8 mouse cellular contexts compared by ENCODE assay signal in genomic region chr3:105450641-105451470, GRCm38 (mm10). TPM values are rescaled to one million over a fixed set of nuclear protein-coding genes. Genes with fewer than 3 reads are reported as not detected.
A peak's percentile ranks its signal among the peaks of the same experiment; 100 is the strongest.
DNase-seq lines count a peak whose midpoint lies in the region; ATAC-seq lines count a peak whose summit lies in the region.
"Had no signal": no experiment of that assay in that cellular context is flagged by ENCODE, and none has a peak within 500 bp of the region (broad histone marks: within the 10 kb centered on the region; RNA-seq: fewer than 3 reads in every experiment).

No protein-coding gene starts in this region.

- no peaks in the 10 kb centered on the region for H3K9me3 ChIP-seq in neural tube, embryonic 11.5 days (ENCODE audit: control insufficient read depth, low read length)

- peak overlapping the region; percentile 65 for H3K4me3 ChIP-seq in neural tube, embryonic 11.5 days (ENCODE audit: low read depth, low read length)
- H3K4me3 ChIP-seq: erythroblast, embryonic 14.5 days had no signal

- peaks cover 7% of the 10 kb centered on the region for H3K4me1 ChIP-seq in neural tube, embryonic 11.5 days (ENCODE audit: control insufficient read depth, insufficient read depth, low read length)

- no peaks in the 10 kb centered on the region for H3K36me3 ChIP-seq in neural tube, embryonic 11.5 days (ENCODE audit: control insufficient read depth, insufficient read depth, low read length)

- WGBS in neural tube, embryonic 11.5 days = 2% methylated on average over 22 of the region's 22 CpGs

- ATAC-seq in neural tube, embryonic 11.5 days (ENCODE audit: insufficient read depth, low FRiP score, low TSS enrichment) = peak; percentile 22; the same call in 1 of the 2 replicates

- intact Hi-C loops in left cerebral cortex, postnatal 4 days (cut with DNase I) = loop anchor here (10.0 kb wide), 2 partner anchors 74 to 204 kb away; no protein-coding TSS in a partner anchor

- H3K27ac ChIP-seq in neural tube, embryonic 11.5 days (ENCODE audit: low read depth, low read length) = no peak overlapping the region

- 0 out of 2 replicates have a peak overlapping the region, but pooled peaks have one; percentile 23 for H3K9ac ChIP-seq in neural tube, embryonic 11.5 days (ENCODE audit: low read length)

- H3K4me2 ChIP-seq in neural tube, embryonic 11.5 days (ENCODE audit: low read depth) = peak overlapping the region; percentile 99

- peaks cover 28% of the 10 kb centered on the region for H3K27me3 ChIP-seq in neural tube, embryonic 11.5 days (ENCODE audit: control insufficient read depth, insufficient read depth, low read length)

- peak; percentile 35 for DNase-seq in adrenal gland, postnatal 25 days
- DNase-seq in cerebellum, postnatal 14 days = peak; percentile 81 to 85
- peak; percentile 20 for DNase-seq in gonadal fat pad, adult 2 months (ENCODE audit: low read depth)
- peak; percentile 18 for DNase-seq in kidney, adult 11 months
- DNase-seq in left cerebral cortex, postnatal 4 days = peak; percentile 77
- peak; percentile 66 for DNase-seq in neural tube, embryonic 11.5 days (ENCODE audit: low spot score)
- no peak for DNase-seq in thymus, postnatal 14 days

RNA-seq across cellular contexts. Expression of gene Kcnd3, which starts 1.3 kb away (rescaled TPM):
- 3.0 and 4.2 TPM in 2 replicates for total RNA-seq in adrenal gland, postnatal 25 days (2021)
- 15.5 and 18.0 TPM in 2 replicates for polyA plus RNA-seq in gonadal fat pad, adult 2 months (2012; rRNA removed)
- 10 to 100 TPM; 35.8 to 41.2 TPM for total RNA-seq in left cerebral cortex, postnatal 4 days (2021)
- polyA plus RNA-seq in neural tube, embryonic 11.5 days (2014; fragmentation: Nextera tagmentation; extraction: Ambion mirVana) = 0.99 and 1.5 TPM in 2 replicates
- polyA plus RNA-seq: erythroblast, embryonic 14.5 days had no signal
